Mouse (Mus musculus) cerebellum, adult 2 months (tissue): Measurements from ENCODE around the gene Wdr18. TPM values are rescaled to one million over a fixed set of nuclear protein-coding genes. Genes with fewer than 3 reads are reported as not detected.

ENCODE experiments used
- DNase-seq, 2 experiments: peaks; one replicate each; pipeline ENCODE4 v3.0.0; 2021
- H3K27ac ChIP-seq: fragments of 200-500 bp; 2 replicates; pipeline ENCODE4 v1.5.1; 2012; ENCODE audit warnings: low read length, control low read depth, inconsistent platforms; ENCODE audit not compliant: insufficient read depth
- H3K27me3 ChIP-seq: fragments of 200-500 bp; 2 replicates; pipeline ENCODE4 v1.6.1; 2012; ENCODE audit warnings: inconsistent platforms, mild to moderate bottlenecking, low read length, moderate library complexity; ENCODE audit not compliant: control insufficient read depth, insufficient read depth
- H3K4me1 ChIP-seq: fragments of 200-500 bp; 2 replicates; pipeline ENCODE4 v1.6.1; 2011; ENCODE audit warnings: low read length; ENCODE audit not compliant: control insufficient read depth, insufficient read depth
- H3K4me3 ChIP-seq: fragments of 200-500 bp; replicated peaks from 2 replicates; pipeline ENCODE3; 2011; ENCODE audit warnings: mild to moderate bottlenecking, low read depth, low read length, control low read depth; ENCODE audit not compliant: insufficient read depth
- CTCF ChIP-seq: fragments of 200-500 bp; IDR thresholded peaks from 2 replicates; pipeline ENCODE4 v1.5.1; 2011; ENCODE audit warnings: low read depth, mild to moderate bottlenecking, control low read depth, low read length, moderate library complexity, borderline replicate concordance; ENCODE audit not compliant: insufficient read depth
- POLR2A ChIP-seq: fragments of 200-500 bp; IDR thresholded peaks from 2 replicates; pipeline ENCODE4 v1.6.1; 2011; ENCODE audit warnings: low read length, control low read depth, borderline replicate concordance; ENCODE audit not compliant: insufficient read depth
- WGBS: fragments of 180-500 bp; shearing (Covaris S2); methylation state at CpG from one replicate; pipeline ENCODE4 v1.1.7; 2018; 5-methylcytosine and 5-hydroxymethylcytosine counted together
- polyA plus RNA-seq: library from polyadenylated mRNA; depleted of rRNA; stranded (reverse); fragments of >200 nt; gene quantifications from 2 replicates; pipeline ENCODE4 v1.2.3, GENCODE M21; 2012

Gene Wdr18
- polyA plus RNA-seq, 1 experiment, result 57.4 TPM

- Histone ChIP-seq H3K4me3 (no peak overlapping the region), H3K4me1 (peaks cover 19% of the 10 kb centered on the region), H3K27me3 (no peaks in the 10 kb centered on the region), H3K27ac (no peak overlapping the region)
- WGBS, result 88% methylated on average over 21 of the region's 21 CpGs
- no peak for DNase-seq
- TF ChIP-seq POLR2A, result no peak
- no peak for TF ChIP-seq CTCF
Measured at GRCm38 (mm10) chr10:79978061-79978460, 18.1 kb downstream of the Wdr18 start.

- no peak overlapping the region for H3K27ac ChIP-seq
- WGBS, result 83% methylated on average over 22 of the region's 22 CpGs
- H3K27me3 ChIP-seq, result no peaks in the 10 kb centered on the region
- H3K4me1 ChIP-seq, result peaks cover 19% of the 10 kb centered on the region
- TF ChIP-seq POLR2A, result no peak
- no peak for TF ChIP-seq CTCF
- H3K4me3 ChIP-seq, result no peak overlapping the region
- DNase-seq, result no peak
Measured at GRCm38 (mm10) chr10:79979401-79980155, 19.6 kb downstream of the Wdr18 start.

- H3K4me3 ChIP-seq, result peak overlapping the region; percentile 88
- H3K27ac ChIP-seq, result no peak overlapping the region
- peak in 1 of 2 experiments; percentile 43 for DNase-seq
- H3K27me3 ChIP-seq, result no peaks in the 10 kb centered on the region
- TF ChIP-seq CTCF (no peak), POLR2A (no peak)
- H3K4me1 ChIP-seq, result peaks cover 26% of the 10 kb centered on the region
- WGBS, result 15% methylated on average over 5 of the region's 5 CpGs
Measured at GRCm38 (mm10) chr10:79983205-79983604, 23.3 kb downstream of the Wdr18 start.

GRCm38 (mm10) chr10:79983670-79984069, 23.7 kb downstream of the Wdr18 start:
- under 1% methylated on average over 11 of the region's 21 CpGs for WGBS

GRCm38 (mm10) chr10:79984195-79984816, 24.4 kb downstream of the Wdr18 start, which contains the start of gene Tmem259:
TSS of gene Tmem259 (minus strand) at chr10:79984330.
- under 1% methylated on average over 45 of the region's 49 CpGs for WGBS
- DNase-seq, result peak; percentile 87 to 88
- Histone ChIP-seq H3K4me1 (peaks cover 26% of the 10 kb centered on the region), H3K4me3 (peak within 1 kb of the TSS; percentile 88), H3K27ac (peak within 1 kb of the TSS; percentile 92), H3K27me3 (no peaks in the 10 kb centered on the region)
- TF ChIP-seq CTCF (peak; percentile 66; the same call in 1 of the 2 replicates), POLR2A (no peak)

More at GRCm38 (mm10) chr10:79983670-79984069, 23.7 kb downstream of the Wdr18 start:
- H3K27me3 ChIP-seq, result no peaks in the 10 kb centered on the region
- peak; percentile 70 to 74 for DNase-seq
- peak overlapping the region; percentile 13; the same call in 1 of the 2 replicates for H3K27ac ChIP-seq
- peaks cover 26% of the 10 kb centered on the region for H3K4me1 ChIP-seq
- TF ChIP-seq CTCF, result no peak
- no peak for TF ChIP-seq POLR2A
- peak overlapping the region; percentile 88 for H3K4me3 ChIP-seq

GRCm38 (mm10) chr10:79984871-79985270, 24.9 kb downstream of the Wdr18 start:
- WGBS, result under 1% methylated on average over 22 of the region's 22 CpGs
- DNase-seq, result peak; percentile 95 to 98
- no peak for TF ChIP-seq CTCF
- TF ChIP-seq POLR2A, result peak; percentile 49; the same call in 1 of the 2 replicates
- peak overlapping the region; percentile 92 for H3K27ac ChIP-seq
- peaks cover 26% of the 10 kb centered on the region for H3K4me1 ChIP-seq
- H3K4me3 ChIP-seq, result peak overlapping the region; percentile 81
- H3K27me3 ChIP-seq, result no peaks in the 10 kb centered on the region

GRCm38 (mm10) chr10:79985334-79986231, 25.6 kb downstream of the Wdr18 start:
- peak; percentile 56; the same call in 1 of the 2 replicates for TF ChIP-seq POLR2A
- TF ChIP-seq CTCF, result no peak
- peaks cover 26% of the 10 kb centered on the region for H3K4me1 ChIP-seq

More at GRCm38 (mm10) chr10:79985334-79986231, 25.6 kb downstream of the Wdr18 start:
- WGBS, result under 1% methylated on average over 35 of the region's 35 CpGs
- peak; percentile 81 to 84 for DNase-seq
- Histone ChIP-seq H3K4me3 (peak overlapping the region; percentile 81), H3K27me3 (no peaks in the 10 kb centered on the region), H3K27ac (peak overlapping the region; percentile 97)
